Mouse (Mus musculus) activated CD4-positive, CD25-positive, alpha-beta regulatory T cell, adult 4 months (primary cell): ENCODE measurements around the gene Senp7. TPM values are rescaled to one million over a fixed set of nuclear protein-coding genes. Genes with fewer than 3 reads are reported as not detected.

Experiments used
- ATAC-seq: one replicate; pipeline ENCODE4 v1.8.0; 2017
- polyA plus RNA-seq, 2 experiments: library from polyadenylated mRNA; unstranded; fragments of 100-300 nt; shearing (Covaris generic); gene quantifications; one replicate each; pipeline ENCODE4 v1.2.1; 2017

The Senp7 gene
- polyA plus RNA-seq, 2 experiments from 2014 or later = 51.4 to 54.0 TPM

GRCm38 (mm10) chr16:56139921-56140320 is 91.8 kb downstream of the Senp7 start:
- ATAC-seq = no peak

DNA sequence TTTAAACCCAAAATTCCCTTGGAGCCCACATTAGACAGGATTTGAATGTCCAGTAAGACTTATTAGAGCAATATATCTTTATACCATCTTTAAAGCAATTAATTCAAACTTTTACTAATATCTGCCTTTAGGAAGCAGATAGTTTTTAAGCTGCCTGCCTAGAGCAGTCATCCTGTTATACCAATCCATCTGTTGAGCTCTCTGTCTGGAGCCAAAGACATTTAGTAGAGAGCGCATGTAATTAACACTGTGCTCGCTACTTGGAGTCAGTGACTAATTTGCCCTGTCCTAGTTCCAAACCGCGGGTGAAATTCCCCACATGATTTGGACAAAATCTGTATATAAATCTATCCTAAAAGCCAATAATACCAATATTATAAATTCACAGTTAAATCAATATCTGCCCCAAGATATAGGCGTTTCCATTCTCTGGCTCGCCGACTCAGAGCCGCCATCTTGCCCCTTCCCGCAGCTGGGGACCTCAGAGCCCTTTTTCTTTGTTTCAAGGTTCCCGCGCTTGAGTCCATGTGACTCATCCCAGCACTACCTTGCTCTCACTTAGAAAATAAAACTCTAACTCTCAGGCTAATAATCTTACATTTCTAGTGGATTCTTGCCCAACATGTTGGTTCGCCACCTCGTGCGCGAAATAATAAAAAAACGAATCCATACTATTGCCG is 96.9 kb downstream of the Senp7 start:
- ATAC-seq = no peak

DNA sequence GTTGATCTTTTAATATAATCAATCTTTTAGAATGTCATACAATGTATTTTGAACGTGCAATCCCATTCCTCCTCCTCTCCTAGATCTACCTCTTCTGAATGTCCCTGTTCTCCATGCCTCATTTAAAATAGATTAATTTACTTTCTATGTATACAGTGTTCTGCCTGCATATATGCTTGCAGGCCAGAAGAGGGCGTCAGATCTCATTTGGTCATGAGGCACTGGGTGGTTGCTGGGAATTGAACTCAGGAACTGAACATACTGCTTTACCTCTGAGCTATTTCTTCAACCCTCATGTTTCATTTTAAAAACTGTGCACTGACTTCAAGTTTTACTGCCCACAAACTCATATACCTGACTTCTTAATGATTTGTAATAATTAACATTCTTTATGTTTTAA is 99.5 kb downstream of the Senp7 start:
- ATAC-seq = no peak

GRCm38 (mm10) chr16:56163466-56163865 is 115.3 kb downstream of the Senp7 start:
- ATAC-seq = no peak

- no peak for ATAC-seq
Observed at GRCm38 (mm10) chr16:56170247-56170646, 122.1 kb downstream of the Senp7 start.

- no peak for ATAC-seq
Observed at GRCm38 (mm10) chr16:56175867-56176581, 127.9 kb downstream of the Senp7 start.

GRCm38 (mm10) chr16:56186863-56187262 is 138.7 kb downstream of the Senp7 start:
- no peak for ATAC-seq

- no peak for ATAC-seq
Observed at GRCm38 (mm10) chr16:56188198-56188597, 140.1 kb downstream of the Senp7 start.

DNA sequence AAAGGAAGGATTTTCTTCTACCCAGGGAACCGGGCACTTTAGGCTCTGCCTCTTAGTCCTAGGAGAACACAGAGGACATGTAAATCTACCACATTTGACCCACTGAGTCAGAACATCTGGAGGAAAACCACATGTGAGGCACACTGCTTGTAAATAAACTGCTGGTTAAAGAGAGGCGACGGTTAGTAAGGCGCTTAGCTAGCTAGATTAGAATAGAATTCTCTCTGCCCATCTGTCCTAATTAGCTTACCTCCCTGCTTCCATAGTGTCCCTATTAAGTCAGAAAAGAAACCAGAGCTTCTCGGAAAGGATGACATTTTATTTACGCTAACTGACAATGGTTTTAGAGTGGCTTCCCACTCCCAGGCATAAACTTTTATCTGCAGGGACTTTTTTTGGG is 155.9 kb downstream of the Senp7 start, which contains the start of gene Impg2:
Gene Impg2 (plus strand): TSS at position 263 of the 400 bp plus-strand sequence.
- ATAC-seq = no peak

GRCm38 (mm10) chr16:56212740-56213139 is 164.6 kb downstream of the Senp7 start:
- no peak for ATAC-seq

GRCm38 (mm10) chr16:56227686-56228085 is 179.5 kb downstream of the Senp7 start:
- no peak for ATAC-seq

- ATAC-seq = no peak
Observed at GRCm38 (mm10) chr16:56229455-56229854, 181.3 kb downstream of the Senp7 start.

GRCm38 (mm10) chr16:56231300-56231699 is 183.2 kb downstream of the Senp7 start:
- ATAC-seq = no peak

- ATAC-seq = no peak
Observed at GRCm38 (mm10) chr16:56232736-56233135, 184.6 kb downstream of the Senp7 start.

Other genes starting within 250 kb of the Senp7 start
- 10 to 100 TPM; 28.6 to 30.5 TPM for gene Nfkbiz, start 209.4 kb upstream of the Senp7 start, polyA plus RNA-seq
- gene Nxpe3, start 153.1 kb upstream of the Senp7 start, polyA plus RNA-seq = 10 to 100 TPM; 15.0 to 28.2 TPM
- gene Cep97, start 113.5 kb upstream of the Senp7 start, polyA plus RNA-seq = 10 to 100 TPM; 22.8 to 28.3 TPM
- 1,000 to 10,000 TPM; 1,908 to 2,087 TPM for gene Rpl24, start 82.1 kb upstream of the Senp7 start, polyA plus RNA-seq
- 10 to 100 TPM; 23.9 to 26.0 TPM for gene Zbtb11, start 74.5 kb upstream of the Senp7 start, polyA plus RNA-seq
- 100 to 1,000 TPM; 227 to 239 TPM for gene Pcnp, start 18.6 kb upstream of the Senp7 start, polyA plus RNA-seq
- gene Trmt10c, start 10.5 kb upstream of the Senp7 start, polyA plus RNA-seq = 10 to 100 TPM; 25.4 to 29.0 TPM
- under 1 TPM; 0.23 to 0.38 TPM for gene Impg2, start 156.0 kb downstream of the Senp7 start, polyA plus RNA-seq